In genomic region chr8:104395703-104396357, GRCm38 (mm10) we compare ENCODE assay signal across 7 mouse cellular contexts. TPM values are rescaled to one million over a fixed set of nuclear protein-coding genes. Genes with fewer than 3 reads are reported as not detected.
A peak's percentile ranks its signal among the peaks of the same experiment; 100 is the strongest.
DNase-seq lines count a peak whose midpoint lies in the region; ATAC-seq and TF ChIP-seq lines count a peak whose summit lies in the region.

Gene Cmtm4, minus strand, starts transcription at chr8:104395807.

- TF ChIP-seq CTCF in heart, postnatal 0 days (IDR thresholded peaks at IDR 0.05; ENCODE audit: low read depth), result no peak

- no peaks in the 10 kb centered on the region for H3K36me3 ChIP-seq in embryonic facial prominence, embryonic 13.5 days
- H3K36me3 ChIP-seq in heart, postnatal 0 days (replicated peaks; ENCODE audit: control insufficient read depth, insufficient read depth, low read length), result no peaks in the 10 kb centered on the region
- H3K36me3 ChIP-seq in lung, embryonic 15.5 days, result no peaks in the 10 kb centered on the region

- H3K27me3 ChIP-seq in embryonic facial prominence, embryonic 13.5 days, result no peaks in the 10 kb centered on the region
- no peaks in the 10 kb centered on the region for H3K27me3 ChIP-seq in heart, postnatal 0 days (ENCODE audit: control insufficient read depth, insufficient read depth, low read length)
- no peaks in the 10 kb centered on the region for H3K27me3 ChIP-seq in lung, embryonic 15.5 days

- peak within 1 kb of the TSS; percentile 92 for H3K9ac ChIP-seq in embryonic facial prominence, embryonic 13.5 days
- peak within 1 kb of the TSS; percentile 91 for H3K9ac ChIP-seq in heart, postnatal 0 days (replicated peaks; ENCODE audit: low read depth, low read length)
- H3K9ac ChIP-seq in lung, embryonic 15.5 days, result peak within 1 kb of the TSS; percentile 86

- peaks cover 7% of the 10 kb centered on the region; the same call in 1 of the 2 replicates for H3K9me3 ChIP-seq in embryonic facial prominence, embryonic 13.5 days
- H3K9me3 ChIP-seq in heart, postnatal 0 days (replicated peaks; ENCODE audit: control insufficient read depth, low read length), result no peaks in the 10 kb centered on the region
- 0 out of 2 replicates have a peak, but pooled peaks cover 5% of the 10 kb centered on the region for H3K9me3 ChIP-seq in lung, embryonic 15.5 days

- peak within 1 kb of the TSS; percentile 79 for H3K27ac ChIP-seq in embryonic facial prominence, embryonic 13.5 days
- peak within 1 kb of the TSS; percentile 84 for H3K27ac ChIP-seq in heart, postnatal 0 days (ENCODE audit: low read depth)
- peak within 1 kb of the TSS; percentile 80 for H3K27ac ChIP-seq in lung, embryonic 15.5 days

- WGBS in embryonic facial prominence, embryonic 13.5 days, result 3% methylated on average over 32 of the region's 54 CpGs
- 4% methylated on average over 23 of the region's 54 CpGs for WGBS in heart, postnatal 0 days
- WGBS in lung, embryonic 15.5 days, result 2% methylated on average over 29 of the region's 54 CpGs

- ATAC-seq in embryonic facial prominence, embryonic 13.5 days (ENCODE audit: insufficient number of reproducible peaks, insufficient read depth, low FRiP score, low TSS enrichment, low read depth), result peak; percentile 77
- ATAC-seq in heart, postnatal 0 days (ENCODE audit: insufficient read depth, low read depth), result peak; percentile 85
- peak; percentile 84 for ATAC-seq in lung, embryonic 15.5 days (ENCODE audit: borderline replicate concordance, extremely low read depth, low FRiP score, low TSS enrichment)

- H3K4me2 ChIP-seq in embryonic facial prominence, embryonic 13.5 days, result peak within 1 kb of the TSS; percentile 91
- H3K4me2 ChIP-seq in heart, postnatal 0 days (ENCODE audit: low read depth, low read length), result peak within 1 kb of the TSS; percentile 100
- peak within 1 kb of the TSS; percentile 97 for H3K4me2 ChIP-seq in lung, embryonic 15.5 days

- TF ChIP-seq EP300 in heart, postnatal 0 days (IDR thresholded peaks at IDR 0.05; ENCODE audit: low read depth), result no peak

- H3K4me3 ChIP-seq in embryonic facial prominence, embryonic 13.5 days, result peak within 1 kb of the TSS; percentile 90
- H3K4me3 ChIP-seq in heart, postnatal 0 days (ENCODE audit: low read depth, low read length), result peak within 1 kb of the TSS; percentile 94
- peak within 1 kb of the TSS; percentile 87 for H3K4me3 ChIP-seq in lung, embryonic 15.5 days

- peaks cover 17% of the 10 kb centered on the region for H3K4me1 ChIP-seq in embryonic facial prominence, embryonic 13.5 days
- H3K4me1 ChIP-seq in heart, postnatal 0 days (ENCODE audit: control insufficient read depth, insufficient read depth), result peaks cover 24% of the 10 kb centered on the region
- peaks cover 22% of the 10 kb centered on the region for H3K4me1 ChIP-seq in lung, embryonic 15.5 days

- peak; percentile 70 for DNase-seq in ES-CJ7 (ENCODE audit: low read depth, low spot score)
- DNase-seq in adrenal gland, adult 2 months, result peak; percentile 82
- DNase-seq in heart, postnatal 0 days (ENCODE audit: low spot score), result peak; percentile 68
- DNase-seq in kidney, postnatal 25 days, result peak; percentile 81 to 86
- DNase-seq in retina, adult 2 months (ENCODE audit: low read depth, low spot score), result peak; percentile 57

RNA-seq across cellular contexts. Expression of gene Cmtm4, which starts in this region (rescaled TPM):
- 10 to 100 TPM; 31.1 to 53.2 TPM for total RNA-seq in adrenal gland, adult 2 months (2021)
- polyA plus RNA-seq in adrenal gland, adult 2 months (2012; rRNA removed), result 19.1 and 19.5 TPM in 2 replicates
- polyA plus RNA-seq in embryonic facial prominence, embryonic 13.5 days (2015; fragmentation: Nextera tagmentation; extraction: Ambion mirVana), result 3.6 and 3.7 TPM in 2 replicates
- total RNA-seq in heart, postnatal 0 days (2014; rRNA removed; ENCODE audit: low replicate concordance), result 10.2 and 13.4 TPM in 2 replicates
- 1.2 TPM in 2 replicates for polyA plus RNA-seq in heart, postnatal 0 days (2015; fragmentation: Nextera tagmentation; extraction: Ambion mirVana)
- polyA plus RNA-seq in lung, embryonic 15.5 days (2015; fragmentation: Nextera tagmentation; extraction: Ambion mirVana), result 2.6 and 3.0 TPM in 2 replicates

Comparison
In these comparisons a context has a peak if more than half of its experiments do, and no peak if none do; other contexts are left out.
1. Peak in every context shown above with its lines: DNase-seq, ATAC-seq, H3K4me3 ChIP-seq and H3K27ac ChIP-seq.